Mouse (Mus musculus): ENCODE results near the gene Prkab2. TPM values are rescaled to one million over a fixed set of nuclear protein-coding genes. Genes with fewer than 3 reads are reported as not detected.

The Prkab2 gene
- polyA plus RNA-seq, 1 experiment from 2014 or later = 16.9 TPM

GRCm38 (mm10) chr3:97681321-97682158, 23.5 kb downstream of the Prkab2 start:
- Histone ChIP-seq H3K9ac (ENCODE audit: low read depth, low read length) (peak overlapping the region; percentile 63; the same call in 1 of the 2 replicates), H3K4me1 (ENCODE audit: control insufficient read depth, insufficient read depth, low read length) (peaks cover 6% of the 10 kb centered on the region), H3K36me3 (ENCODE audit: control insufficient read depth, insufficient read depth, low read length) (no peaks in the 10 kb centered on the region), H3K9me3 (replicated peaks; ENCODE audit: control insufficient read depth, low read length, poor library complexity, severe bottlenecking) (no peaks in the 10 kb centered on the region), H3K27me3 (ENCODE audit: control insufficient read depth, insufficient read depth, low read depth, low read length) (peaks cover 4% of the 10 kb centered on the region), H3K4me2 (ENCODE audit: low read length) (peak overlapping the region; percentile 79), H3K4me3 (ENCODE audit: low read depth, low read length) (peak overlapping the region; percentile 42), H3K27ac (ENCODE audit: low read length) (peak overlapping the region; percentile 33)
- 1% methylated on average over 33 of the region's 33 CpGs for WGBS
- peak; percentile 73 for ATAC-seq

- no peak for ATAC-seq
- H3K4me3 ChIP-seq (ENCODE audit: low read depth, low read length) = peak overlapping the region; percentile 42
Observed at GRCm38 (mm10) chr3:97682159-97682502, 24.1 kb downstream of the Prkab2 start.

GRCm38 (mm10) chr3:97682576-97682975, 24.6 kb downstream of the Prkab2 start:
- no peak overlapping the region for H3K27ac ChIP-seq (ENCODE audit: low read length)

More at GRCm38 (mm10) chr3:97682159-97682502, 24.1 kb downstream of the Prkab2 start:
- Histone ChIP-seq H3K4me2 (ENCODE audit: low read length) (peak overlapping the region; percentile 79), H3K9me3 (replicated peaks; ENCODE audit: control insufficient read depth, low read length, poor library complexity, severe bottlenecking) (no peaks in the 10 kb centered on the region), H3K9ac (ENCODE audit: low read depth, low read length) (peak overlapping the region; percentile 63; the same call in 1 of the 2 replicates), H3K27ac (ENCODE audit: low read length) (no peak overlapping the region), H3K27me3 (ENCODE audit: control insufficient read depth, insufficient read depth, low read depth, low read length) (peaks cover 4% of the 10 kb centered on the region), H3K36me3 (ENCODE audit: control insufficient read depth, insufficient read depth, low read length) (no peaks in the 10 kb centered on the region), H3K4me1 (ENCODE audit: control insufficient read depth, insufficient read depth, low read length) (peaks cover 6% of the 10 kb centered on the region)
- 3% methylated on average over 11 of the region's 11 CpGs for WGBS

GRCm38 (mm10) chr3:97683560-97684195, 25.7 kb downstream of the Prkab2 start:
- 8% methylated on average over 16 of the region's 16 CpGs for WGBS

More at GRCm38 (mm10) chr3:97682576-97682975, 24.6 kb downstream of the Prkab2 start:
- H3K4me1 ChIP-seq (ENCODE audit: control insufficient read depth, insufficient read depth, low read length) = peaks cover 6% of the 10 kb centered on the region
- no peak for ATAC-seq
- H3K9me3 ChIP-seq (replicated peaks; ENCODE audit: control insufficient read depth, low read length, poor library complexity, severe bottlenecking) = no peaks in the 10 kb centered on the region
- H3K36me3 ChIP-seq (ENCODE audit: control insufficient read depth, insufficient read depth, low read length) = no peaks in the 10 kb centered on the region
- H3K4me3 ChIP-seq (ENCODE audit: low read depth, low read length) = no peak overlapping the region
- H3K27me3 ChIP-seq (ENCODE audit: control insufficient read depth, insufficient read depth, low read depth, low read length) = peaks cover 4% of the 10 kb centered on the region
- H3K4me2 ChIP-seq (ENCODE audit: low read length) = peak overlapping the region; percentile 79
- 19% methylated on average over 5 of the region's 5 CpGs for WGBS
- no peak overlapping the region for H3K9ac ChIP-seq (ENCODE audit: low read depth, low read length)

GRCm38 (mm10) chr3:97686372-97687117, 28.6 kb downstream of the Prkab2 start:
- Histone ChIP-seq H3K4me2 (ENCODE audit: low read length) (no peak overlapping the region), H3K9me3 (replicated peaks; ENCODE audit: control insufficient read depth, low read length, poor library complexity, severe bottlenecking) (no peaks in the 10 kb centered on the region), H3K27me3 (ENCODE audit: control insufficient read depth, insufficient read depth, low read depth, low read length) (peaks cover 4% of the 10 kb centered on the region), H3K9ac (ENCODE audit: low read depth, low read length) (no peak overlapping the region), H3K36me3 (ENCODE audit: control insufficient read depth, insufficient read depth, low read length) (peaks cover 10% of the 10 kb centered on the region), H3K27ac (ENCODE audit: low read length) (no peak overlapping the region), H3K4me1 (ENCODE audit: control insufficient read depth, insufficient read depth, low read length) (peaks cover 6% of the 10 kb centered on the region), H3K4me3 (ENCODE audit: low read depth, low read length) (no peak overlapping the region)
- 93% methylated on average over 4 of the region's 4 CpGs for WGBS
- ATAC-seq = no peak

More at GRCm38 (mm10) chr3:97683560-97684195, 25.7 kb downstream of the Prkab2 start:
- Histone ChIP-seq H3K4me3 (ENCODE audit: low read depth, low read length) (no peak overlapping the region; the same call in 1 of the 2 replicates), H3K9ac (ENCODE audit: low read depth, low read length) (no peak overlapping the region), H3K4me2 (ENCODE audit: low read length) (peak overlapping the region; percentile 36), H3K4me1 (ENCODE audit: control insufficient read depth, insufficient read depth, low read length) (peaks cover 6% of the 10 kb centered on the region), H3K36me3 (ENCODE audit: control insufficient read depth, insufficient read depth, low read length) (no peaks in the 10 kb centered on the region), H3K27ac (ENCODE audit: low read length) (no peak overlapping the region), H3K27me3 (ENCODE audit: control insufficient read depth, insufficient read depth, low read depth, low read length) (peaks cover 4% of the 10 kb centered on the region), H3K9me3 (replicated peaks; ENCODE audit: control insufficient read depth, low read length, poor library complexity, severe bottlenecking) (no peaks in the 10 kb centered on the region)
- no peak for ATAC-seq

GRCm38 (mm10) chr3:97689289-97689688, 31.3 kb downstream of the Prkab2 start:
- peaks cover 26% of the 10 kb centered on the region for H3K36me3 ChIP-seq (ENCODE audit: control insufficient read depth, insufficient read depth, low read length)
- H3K27me3 ChIP-seq (ENCODE audit: control insufficient read depth, insufficient read depth, low read depth, low read length) = no peaks in the 10 kb centered on the region; the same call in 1 of the 2 replicates
- H3K9me3 ChIP-seq (replicated peaks; ENCODE audit: control insufficient read depth, low read length, poor library complexity, severe bottlenecking) = no peaks in the 10 kb centered on the region
- no peak overlapping the region for H3K9ac ChIP-seq (ENCODE audit: low read depth, low read length)
- H3K4me3 ChIP-seq (ENCODE audit: low read depth, low read length) = no peak overlapping the region
- H3K4me1 ChIP-seq (ENCODE audit: control insufficient read depth, insufficient read depth, low read length) = no peaks in the 10 kb centered on the region
- 90% methylated on average over 2 of the region's 2 CpGs for WGBS
- ATAC-seq = no peak
- no peak overlapping the region for H3K4me2 ChIP-seq (ENCODE audit: low read length)
- H3K27ac ChIP-seq (ENCODE audit: low read length) = no peak overlapping the region

- Histone ChIP-seq H3K36me3 (ENCODE audit: control insufficient read depth, insufficient read depth, low read length) (peaks cover 37% of the 10 kb centered on the region), H3K4me3 (ENCODE audit: low read depth, low read length) (no peak overlapping the region), H3K9me3 (replicated peaks; ENCODE audit: control insufficient read depth, low read length, poor library complexity, severe bottlenecking) (no peaks in the 10 kb centered on the region), H3K27me3 (ENCODE audit: control insufficient read depth, insufficient read depth, low read depth, low read length) (no peaks in the 10 kb centered on the region), H3K9ac (ENCODE audit: low read depth, low read length) (no peak overlapping the region), H3K4me1 (ENCODE audit: control insufficient read depth, insufficient read depth, low read length) (no peaks in the 10 kb centered on the region), H3K4me2 (ENCODE audit: low read length) (no peak overlapping the region), H3K27ac (ENCODE audit: low read length) (no peak overlapping the region)
- 69% methylated on average over 7 of the region's 7 CpGs for WGBS
- no peak for ATAC-seq
Observed at GRCm38 (mm10) chr3:97690590-97690989, 32.6 kb downstream of the Prkab2 start.

- Histone ChIP-seq H3K36me3 (ENCODE audit: control insufficient read depth, insufficient read depth, low read length) (peaks cover 40% of the 10 kb centered on the region), H3K9ac (ENCODE audit: low read depth, low read length) (no peak overlapping the region), H3K4me3 (ENCODE audit: low read depth, low read length) (no peak overlapping the region), H3K4me2 (ENCODE audit: low read length) (no peak overlapping the region), H3K27ac (ENCODE audit: low read length) (no peak overlapping the region), H3K4me1 (ENCODE audit: control insufficient read depth, insufficient read depth, low read length) (no peaks in the 10 kb centered on the region), H3K27me3 (ENCODE audit: control insufficient read depth, insufficient read depth, low read depth, low read length) (no peaks in the 10 kb centered on the region), H3K9me3 (replicated peaks; ENCODE audit: control insufficient read depth, low read length, poor library complexity, severe bottlenecking) (no peaks in the 10 kb centered on the region)
- WGBS = 58% methylated on average over 12 of the region's 12 CpGs
- ATAC-seq = no peak
Observed at GRCm38 (mm10) chr3:97691443-97692017, 33.5 kb downstream of the Prkab2 start.
